Mouse (Mus musculus) embryonic fibroblast, embryonic 13.5 days (primary cell): Measurements from ENCODE around the gene Txn1. TPM values are rescaled to one million over a fixed set of nuclear protein-coding genes. Genes with fewer than 3 reads are reported as not detected.

Source experiments
- H3K27ac ChIP-seq: 2 replicates; pipeline ENCODE4 v1.5.1; 2012; ENCODE audit warnings: low read length, control low read depth, inconsistent platforms; ENCODE audit not compliant: insufficient read depth
- H3K4me1 ChIP-seq: 2 replicates; pipeline ENCODE4 v1.6.1; 2011; ENCODE audit warnings: low read length; ENCODE audit not compliant: control insufficient read depth, insufficient read depth
- H3K4me3 ChIP-seq: 2 replicates; pipeline ENCODE4 v1.5.1; 2011; ENCODE audit warnings: mild to moderate bottlenecking, control low read depth, low read length; ENCODE audit not compliant: insufficient read depth
- CTCF ChIP-seq: IDR thresholded peaks from 2 replicates; pipeline ENCODE4 v1.5.1; 2011; ENCODE audit warnings: mild to moderate bottlenecking, control low read depth, low read length, moderate library complexity, borderline replicate concordance; ENCODE audit not compliant: insufficient read depth
- POLR2A ChIP-seq: IDR thresholded peaks from 2 replicates; pipeline ENCODE4 v1.6.1; 2011; ENCODE audit warnings: low read depth, mild to moderate bottlenecking, control low read depth, low read length, moderate library complexity
- polyA plus RNA-seq: library from polyadenylated mRNA; stranded (reverse); fragments of >200 nt; gene quantifications from 2 replicates; pipeline ENCODE4 v1.2.4, GENCODE M21; 2011; ENCODE audit warnings: low read depth; ENCODE audit not compliant: missing spikeins, insufficient read length

The Txn1 gene
- polyA plus RNA-seq, 1 experiment: 295 TPM

GRCm38 (mm10) chr4:57947476-57947875, 8.7 kb downstream of the Txn1 start:
- no peaks in the 10 kb centered on the region for H3K4me1 ChIP-seq
- TF ChIP-seq POLR2A (no peak), CTCF (no peak)
- H3K27ac ChIP-seq: no peak overlapping the region
- no peak overlapping the region for H3K4me3 ChIP-seq

- no peak overlapping the region for H3K27ac ChIP-seq
- no peaks in the 10 kb centered on the region for H3K4me1 ChIP-seq
- TF ChIP-seq CTCF (no peak), POLR2A (no peak)
- no peak overlapping the region for H3K4me3 ChIP-seq
Measured at GRCm38 (mm10) chr4:57947036-57947435, 9.2 kb downstream of the Txn1 start.

GRCm38 (mm10) chr4:57942892-57943291, 13.3 kb downstream of the Txn1 start:
- H3K27ac ChIP-seq: no peak overlapping the region
- TF ChIP-seq POLR2A: no peak
- no peak for TF ChIP-seq CTCF
- no peak overlapping the region for H3K4me3 ChIP-seq
- H3K4me1 ChIP-seq: no peaks in the 10 kb centered on the region

- Histone ChIP-seq H3K4me1 (no peaks in the 10 kb centered on the region), H3K4me3 (no peak overlapping the region), H3K27ac (no peak overlapping the region)
- TF ChIP-seq CTCF (no peak), POLR2A (no peak)
Measured at GRCm38 (mm10) chr4:57940631-57941030, 15.6 kb downstream of the Txn1 start.

- TF ChIP-seq POLR2A (no peak), CTCF (no peak)
- Histone ChIP-seq H3K4me1 (no peaks in the 10 kb centered on the region), H3K4me3 (no peak overlapping the region), H3K27ac (no peak overlapping the region)
Measured at GRCm38 (mm10) chr4:57937292-57937691, 18.9 kb downstream of the Txn1 start.

- H3K4me1 ChIP-seq: no peaks in the 10 kb centered on the region
- TF ChIP-seq POLR2A (no peak), CTCF (no peak)
- H3K27ac ChIP-seq: no peak overlapping the region
- no peak overlapping the region for H3K4me3 ChIP-seq
Measured at GRCm38 (mm10) chr4:57934181-57934580, 22.0 kb downstream of the Txn1 start.

GRCm38 (mm10) chr4:57930559-57931170, 25.5 kb downstream of the Txn1 start:
- H3K4me1 ChIP-seq: no peaks in the 10 kb centered on the region
- H3K4me3 ChIP-seq: no peak overlapping the region
- TF ChIP-seq POLR2A (no peak), CTCF (no peak)
- no peak overlapping the region for H3K27ac ChIP-seq

- Histone ChIP-seq H3K4me3 (no peak overlapping the region), H3K27ac (no peak overlapping the region), H3K4me1 (no peaks in the 10 kb centered on the region)
- TF ChIP-seq POLR2A: no peak
- no peak for TF ChIP-seq CTCF
Measured at GRCm38 (mm10) chr4:57927464-57928205, 28.6 kb downstream of the Txn1 start.

- H3K4me3 ChIP-seq: no peak overlapping the region
- TF ChIP-seq CTCF (no peak), POLR2A (no peak)
- H3K4me1 ChIP-seq: no peaks in the 10 kb centered on the region
- no peak overlapping the region for H3K27ac ChIP-seq
Measured at GRCm38 (mm10) chr4:57924556-57925071, 31.6 kb downstream of the Txn1 start.

- Histone ChIP-seq H3K4me3 (no peak overlapping the region), H3K4me1 (no peaks in the 10 kb centered on the region), H3K27ac (no peak overlapping the region)
- TF ChIP-seq POLR2A (no peak), CTCF (no peak)
Measured at GRCm38 (mm10) chr4:57922171-57922570, 34.0 kb downstream of the Txn1 start.

GRCm38 (mm10) chr4:57920522-57920921, 35.7 kb downstream of the Txn1 start:
- no peak overlapping the region for H3K27ac ChIP-seq
- no peak for TF ChIP-seq POLR2A
- TF ChIP-seq CTCF: no peak
- no peak overlapping the region for H3K4me3 ChIP-seq

More at GRCm38 (mm10) chr4:57920522-57920921, 35.7 kb downstream of the Txn1 start:
- H3K4me1 ChIP-seq: no peaks in the 10 kb centered on the region
